ENCODE assay signal across 13 mouse cellular contexts in genomic region chr8:11327298-11327697, GRCm38 (mm10). TPM values are rescaled to one million over a fixed set of nuclear protein-coding genes. Genes with fewer than 3 reads are reported as not detected.
A peak's percentile ranks its signal among the peaks of the same experiment; 100 is the strongest.
DNase-seq lines count a peak whose midpoint lies in the region; ATAC-seq and TF ChIP-seq lines count a peak whose summit lies in the region.
"Had no signal": no experiment of that assay in that cellular context is flagged by ENCODE, and none has a peak within 500 bp of the region (broad histone marks: within the 10 kb centered on the region; RNA-seq: fewer than 3 reads in every experiment).

No protein-coding gene starts in this region.

- H3K4me3 ChIP-seq in heart, adult 2 months: no peak overlapping the region
- H3K4me3 ChIP-seq in lung, embryonic 15.5 days: no peak overlapping the region
- H3K4me3 ChIP-seq in heart, embryonic 14.5 days (ENCODE audit: control insufficient read depth in 1 of 2, insufficient read depth in 1 of 2, low read depth in 1 of 2, low read length in 2 of 2): no peak overlapping the region
- H3K4me3 ChIP-seq in stomach, embryonic 14.5 days (ENCODE audit: low read depth, low read length): no peak overlapping the region

- peak overlapping the region; percentile 28; the same call in 1 of the 2 replicates for H3K27ac ChIP-seq in heart, adult 2 months
- peak overlapping the region; percentile 11; the same call in 1 of the 2 replicates for H3K27ac ChIP-seq in lung, embryonic 15.5 days
- peak overlapping the region; percentile 56 to 63 for H3K27ac ChIP-seq in heart, embryonic 14.5 days (replicated peaks in 1 of 2; ENCODE audit: control insufficient read depth in 1 of 2, insufficient read depth in 1 of 2, low read depth in 2 of 2, low read length in 2 of 2)
- peak overlapping the region; percentile 66; the same call in 1 of the 2 replicates for H3K27ac ChIP-seq in stomach, embryonic 14.5 days (ENCODE audit: low read length)
- H3K27ac ChIP-seq: hindbrain, postnatal 0 days; macrophage had no signal

- no peak overlapping the region for H3K4me2 ChIP-seq in lung, embryonic 15.5 days
- H3K4me2 ChIP-seq in heart, embryonic 14.5 days (ENCODE audit: low read length): no peak overlapping the region
- no peak overlapping the region for H3K4me2 ChIP-seq in stomach, embryonic 14.5 days (replicated peaks; ENCODE audit: low read depth, low read length)

- DNase-seq in heart, adult 2 months: no peak
- no peak for DNase-seq in heart, postnatal 25 days (ENCODE audit: low spot score)
- DNase-seq in lung, postnatal 4 days: no peak
- no peak for DNase-seq in layer of hippocampus, postnatal 14 days (ENCODE audit: low spot score in 2 of 2)
- no peak for DNase-seq in frontal cortex, postnatal 14 days (ENCODE audit: low spot score in 2 of 2)
- DNase-seq: adrenal gland, postnatal 25 days; cerebellum, adult 8-10 months; gastrocnemius, postnatal 14 days had no signal

- TF ChIP-seq POLR2A in heart, adult 2 months (IDR thresholded peaks at IDR 0.05; ENCODE audit: insufficient read depth, low read depth, low read length): no peak

- ATAC-seq in lung, embryonic 15.5 days (ENCODE audit: borderline replicate concordance, extremely low read depth, low FRiP score, low TSS enrichment): no peak; the same call in 1 of the 2 replicates
- ATAC-seq in heart, embryonic 14.5 days (ENCODE audit: insufficient number of reproducible peaks, insufficient read depth, low FRiP score, low read depth): no peak; the same call in 1 of the 2 replicates
- peak; percentile 71 for ATAC-seq in stomach, embryonic 14.5 days (ENCODE audit: insufficient number of reproducible peaks, insufficient read depth, low FRiP score, low read depth)
- ATAC-seq: hindbrain, postnatal 0 days had no signal

- peaks cover 28% of the 10 kb centered on the region for H3K36me3 ChIP-seq in heart, adult 2 months (ENCODE audit: control insufficient read depth, insufficient read depth, low read length)
- H3K36me3 ChIP-seq in lung, embryonic 15.5 days: no peaks in the 10 kb centered on the region
- 0 out of 2 replicates have a peak, but pooled peaks cover 2% of the 10 kb centered on the region for H3K36me3 ChIP-seq in heart, embryonic 14.5 days (ENCODE audit: control insufficient read depth, insufficient read depth, low read length)
- no peaks in the 10 kb centered on the region for H3K36me3 ChIP-seq in stomach, embryonic 14.5 days (ENCODE audit: control insufficient read depth, insufficient read depth, low read length)

- no peaks in the 10 kb centered on the region for H3K9me3 ChIP-seq in lung, embryonic 15.5 days
- no peaks in the 10 kb centered on the region for H3K9me3 ChIP-seq in heart, embryonic 14.5 days (ENCODE audit: control insufficient read depth, low read length)
- no peaks in the 10 kb centered on the region for H3K9me3 ChIP-seq in stomach, embryonic 14.5 days (ENCODE audit: control insufficient read depth, low read depth, low read length)

- H3K79me2 ChIP-seq in heart, adult 2 months (replicated peaks; ENCODE audit: control insufficient read depth, insufficient read depth, low read length): peaks cover 9% of the 10 kb centered on the region

- peaks cover 56% of the 10 kb centered on the region for H3K4me1 ChIP-seq in heart, adult 2 months (ENCODE audit: control insufficient read depth, insufficient read depth, low read length)
- H3K4me1 ChIP-seq in lung, embryonic 15.5 days: peaks cover 56% of the 10 kb centered on the region
- peaks cover 56 to 79% of the 10 kb centered on the region in 2 experiments for H3K4me1 ChIP-seq in heart, embryonic 14.5 days (ENCODE audit: control insufficient read depth in 2 of 2, insufficient read depth in 2 of 2, low read length in 2 of 2)
- peaks cover 12% of the 10 kb centered on the region; the same call in 1 of the 2 replicates for H3K4me1 ChIP-seq in stomach, embryonic 14.5 days (ENCODE audit: control insufficient read depth, insufficient read depth, low read length)

- TF ChIP-seq EP300 in heart, adult 2 months (IDR thresholded peaks at IDR 0.05; ENCODE audit: insufficient read depth, low read depth, low read length): no peak

- TF ChIP-seq CTCF in heart, adult 2 months (IDR thresholded peaks at IDR 0.05): no peak

- intact Hi-C loops in heart, adult 2 months (cut with DNase I): no loop called here
- intact Hi-C loops in heart, postnatal 25 days (cut with DNase I): no loop called here

- no peaks in the 10 kb centered on the region for H3K27me3 ChIP-seq in heart, adult 2 months (ENCODE audit: control insufficient read depth, insufficient read depth, low read length)
- no peaks in the 10 kb centered on the region for H3K27me3 ChIP-seq in lung, embryonic 15.5 days
- no peaks in the 10 kb centered on the region for H3K27me3 ChIP-seq in heart, embryonic 14.5 days (ENCODE audit: control insufficient read depth, insufficient read depth, low read length)
- H3K27me3 ChIP-seq in stomach, embryonic 14.5 days (ENCODE audit: control insufficient read depth, insufficient read depth, low read length): no peaks in the 10 kb centered on the region

- H3K9ac ChIP-seq in heart, adult 2 months (ENCODE audit: low read depth, low read length): no peak overlapping the region
- no peak overlapping the region for H3K9ac ChIP-seq in lung, embryonic 15.5 days
- no peak overlapping the region for H3K9ac ChIP-seq in heart, embryonic 14.5 days (ENCODE audit: low read length)
- H3K9ac ChIP-seq in stomach, embryonic 14.5 days (replicated peaks; ENCODE audit: low read depth, low read length): no peak overlapping the region

- 10% methylated on average over 4 of the region's 4 CpGs for WGBS in heart, adult 2 months
- 48% methylated on average over 4 of the region's 4 CpGs for WGBS in lung, embryonic 15.5 days
- 6% methylated on average over 4 of the region's 4 CpGs for WGBS in heart, embryonic 14.5 days
- WGBS in stomach, embryonic 14.5 days: 26% methylated on average over 4 of the region's 4 CpGs

RNA-seq across cellular contexts. Expression of gene Col4a1, which starts 14.7 kb away (rescaled TPM):
- 100 to 1,000 TPM; 221 to 311 TPM for total RNA-seq in heart, adult 2 months (2021)
- polyA plus RNA-seq in heart, adult 2 months (2012; rRNA removed): 258 and 384 TPM in 2 replicates
- total RNA-seq in heart, postnatal 25 days (2021): 100 to 1,000 TPM; 537 to 622 TPM
- 335 and 360 TPM in 2 replicates for polyA plus RNA-seq in lung, embryonic 15.5 days (2015; fragmentation: Nextera tagmentation; extraction: Ambion mirVana)
- polyA plus RNA-seq in heart, embryonic 14.5 days (2014; fragmentation: Nextera tagmentation; extraction: Ambion mirVana): 250 and 253 TPM in 2 replicates
- 216 and 233 TPM in 2 replicates for polyA plus RNA-seq in stomach, embryonic 14.5 days (2014; fragmentation: Nextera tagmentation; extraction: Ambion mirVana)
- 100 to 1,000 TPM; 108 to 117 TPM for total RNA-seq in layer of hippocampus, postnatal 14 days (2021)

RNA-seq across cellular contexts. Expression of gene Col4a2, which starts 14.7 kb away (rescaled TPM):
- 100 to 1,000 TPM; 139 to 172 TPM for total RNA-seq in heart, adult 2 months (2021)
- 104 and 139 TPM in 2 replicates for polyA plus RNA-seq in heart, adult 2 months (2012; rRNA removed)
- total RNA-seq in heart, postnatal 25 days (2021): 100 to 1,000 TPM; 292 to 338 TPM
- polyA plus RNA-seq in lung, embryonic 15.5 days (2015; fragmentation: Nextera tagmentation; extraction: Ambion mirVana): 121 and 126 TPM in 2 replicates
- 77.7 and 80.3 TPM in 2 replicates for polyA plus RNA-seq in heart, embryonic 14.5 days (2014; fragmentation: Nextera tagmentation; extraction: Ambion mirVana)
- 57.1 and 63.8 TPM in 2 replicates for polyA plus RNA-seq in stomach, embryonic 14.5 days (2014; fragmentation: Nextera tagmentation; extraction: Ambion mirVana)
- 10 to 100 TPM; 78.5 to 78.8 TPM for total RNA-seq in layer of hippocampus, postnatal 14 days (2021)

Comparison
In these comparisons a context has a peak if more than half of its experiments do, and no peak if none do; other contexts are left out.
1. H3K27ac ChIP-seq: peak in every context shown above with its lines; median percentile 66 in stomach, embryonic 14.5 days; 60 in heart, embryonic 14.5 days; 28 in heart, adult 2 months; 11 in lung, embryonic 15.5 days.